Mouse (Mus musculus) lung, postnatal 0 days (tissue): ENCODE data around the gene Celf5. TPM values are rescaled to one million over a fixed set of nuclear protein-coding genes. Genes with fewer than 3 reads are reported as not detected.
A peak's percentile ranks its signal among the peaks of the same experiment; 100 is the strongest.

Experiments used
- ATAC-seq: fragments of 200-750 bp; cut with Nextera tagmentation; 2 replicates; pipeline ENCODE4 v1.8.0; 2017; ENCODE audit warnings: moderate library complexity
- DNase-seq: peaks from one replicate; pipeline ENCODE4 v3.0.0-alpha.2; 2016; ENCODE audit warnings: low spot score
- H3K27ac ChIP-seq: fragments of 300-500 bp; sonication (generic); 2 replicates; pipeline ENCODE4 v1.5.1; 2014; ENCODE audit warnings: antibody characterized with exemption, mild to moderate bottlenecking, low read length, mixed read lengths
- H3K27me3 ChIP-seq: fragments of 300-500 bp; sonication (generic); replicated peaks from 2 replicates; pipeline ENCODE4 v1.6.1; 2014; ENCODE audit warnings: low read length, mixed read lengths; ENCODE audit not compliant: insufficient read depth
- H3K36me3 ChIP-seq: fragments of 300-500 bp; sonication (generic); 2 replicates; pipeline ENCODE4 v1.6.1; 2014; ENCODE audit warnings: low read length, mixed read lengths; ENCODE audit not compliant: insufficient read depth
- H3K4me1 ChIP-seq: fragments of 300-500 bp; sonication (generic); 2 replicates; pipeline ENCODE4 v1.6.1; 2014; ENCODE audit warnings: antibody characterized with exemption, low read depth, low read length, mixed read lengths; ENCODE audit not compliant: insufficient read depth
- H3K4me2 ChIP-seq: fragments of 300-500 bp; sonication (generic); replicated peaks from 2 replicates; pipeline ENCODE4 v1.6.1; 2014; ENCODE audit warnings: low read depth, mild to moderate bottlenecking, low read length, moderate library complexity, mixed read lengths
- H3K4me3 ChIP-seq: fragments of 300-500 bp; sonication (generic); 2 replicates; pipeline ENCODE4 v1.5.1; 2014; ENCODE audit warnings: low read depth, low read length
- H3K9ac ChIP-seq: fragments of 300-500 bp; sonication (generic); replicated peaks from 2 replicates; pipeline ENCODE4 v1.6.1; 2014; ENCODE audit warnings: low read depth, mild to moderate bottlenecking
- H3K9me3 ChIP-seq: fragments of 300-500 bp; sonication (generic); 2 replicates; pipeline ENCODE4 v1.6.1; 2016; ENCODE audit warnings: low read length, mixed read lengths
- CTCF ChIP-seq: IDR thresholded peaks from 2 replicates; pipeline ENCODE4 v1.5.1; 2016; ENCODE audit warnings: antibody characterized with exemption, mild to moderate bottlenecking
- EP300 ChIP-seq: IDR thresholded peaks from 2 replicates; pipeline ENCODE4 v1.6.1; 2016; ENCODE audit warnings: antibody characterized with exemption, mild to moderate bottlenecking, control low read depth
- WGBS: fragments of 180-500 bp; shearing (Covaris S2); extraction: QIAGEN DNeasy Blood & Tissue Kit; methylation state at CpG from one replicate; pipeline ENCODE4 v1.1.7; 2014; 5-methylcytosine and 5-hydroxymethylcytosine counted together
- polyA plus RNA-seq: library from polyadenylated mRNA; unstranded; fragments of >200 nt; fragmentation: Nextera tagmentation; extraction: Ambion mirVana; gene quantifications from 2 replicates; pipeline ENCODE4 v1.2.1, GENCODE M21; 2015

The Celf5 gene
- polyA plus RNA-seq, 1 experiment from 2014 or later, result 0.08 TPM

DNA sequence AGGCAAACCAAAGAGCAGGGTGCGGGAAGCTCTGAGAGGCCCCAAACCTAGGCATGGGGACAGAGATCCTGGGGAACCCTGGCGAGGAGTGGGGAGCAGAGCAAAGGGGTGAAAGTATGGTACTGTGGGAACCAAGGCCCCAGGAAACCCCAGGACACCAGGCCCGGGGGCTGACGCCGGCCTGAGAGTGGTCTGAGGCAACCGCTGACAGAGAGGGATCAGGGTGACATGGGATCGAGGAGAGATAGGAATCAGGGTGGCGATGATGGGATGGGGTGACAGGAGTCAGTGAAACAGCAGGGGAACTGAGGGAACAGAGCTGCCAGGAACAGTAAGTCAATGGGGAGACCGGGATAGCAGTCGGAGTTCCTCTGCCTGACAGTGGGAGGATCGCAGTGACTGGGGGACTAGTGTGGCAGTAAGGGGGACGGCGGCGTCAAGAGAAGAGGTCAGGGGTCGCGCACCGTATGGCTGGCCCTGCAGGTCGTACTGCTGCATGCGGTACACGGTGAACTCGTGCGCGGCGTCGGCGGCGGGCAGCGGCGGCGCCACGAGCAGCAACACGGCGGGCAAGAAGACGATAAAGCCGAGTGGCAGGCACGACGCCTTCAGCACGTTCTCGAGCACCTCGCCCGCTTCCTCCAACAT, 13.2 kb upstream of the Celf5 start:
- peaks cover 5% of the 10 kb centered on the region; the same call in 1 of the 2 replicates for H3K36me3 ChIP-seq
- no peaks in the 10 kb centered on the region for H3K9me3 ChIP-seq
- DNase-seq, result peak; percentile 55
- ATAC-seq, result peak; percentile 11
- peak overlapping the region; percentile 66; the same call in 1 of the 2 replicates for H3K27ac ChIP-seq
- H3K27me3 ChIP-seq, result no peaks in the 10 kb centered on the region
- H3K4me3 ChIP-seq, result peak overlapping the region; percentile 74
- peak overlapping the region; percentile 86 for H3K4me2 ChIP-seq
- H3K9ac ChIP-seq, result peak overlapping the region; percentile 80
- H3K4me1 ChIP-seq, result peaks cover 13% of the 10 kb centered on the region; the same call in 1 of the 2 replicates
- TF ChIP-seq CTCF (no peak), EP300 (no peak)
- 1% methylated on average over 37 of the region's 41 CpGs for whole genome bisulfite sequencing

DNA sequence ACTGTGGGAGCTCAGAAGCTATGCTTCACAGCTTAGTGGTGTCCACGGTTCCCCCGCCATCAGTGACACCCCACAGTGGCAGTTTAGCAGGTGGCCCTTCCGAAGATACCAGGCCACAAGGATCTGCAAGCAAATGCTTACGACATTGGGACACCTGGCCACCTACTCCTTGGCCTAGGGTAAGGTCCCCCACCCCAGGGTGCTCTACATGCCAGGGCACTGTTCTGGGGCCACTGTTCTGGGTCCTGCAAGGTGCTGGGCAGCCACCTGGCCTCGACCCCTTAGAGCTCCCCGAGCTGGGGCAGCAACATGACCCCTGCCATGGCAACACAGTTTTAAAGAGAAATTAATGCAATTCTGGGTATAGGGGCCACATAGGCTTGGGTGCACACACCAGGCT, 12.6 kb upstream of the Celf5 start:
- H3K9me3 ChIP-seq, result no peaks in the 10 kb centered on the region
- H3K4me1 ChIP-seq, result peaks cover 13% of the 10 kb centered on the region; the same call in 1 of the 2 replicates
- no peak for TF ChIP-seq CTCF
- no peak for TF ChIP-seq EP300
- WGBS, result 61% methylated on average over 6 of the region's 6 CpGs
- ATAC-seq (no peak), DNase-seq (no peak)
- H3K27me3 ChIP-seq, result no peaks in the 10 kb centered on the region
- H3K36me3 ChIP-seq, result peaks cover 10% of the 10 kb centered on the region
- no peak overlapping the region for H3K27ac ChIP-seq
- peak overlapping the region; percentile 74 for H3K4me3 ChIP-seq
- peak overlapping the region; percentile 80 for H3K9ac ChIP-seq
- peak overlapping the region; percentile 86 for H3K4me2 ChIP-seq

DNA sequence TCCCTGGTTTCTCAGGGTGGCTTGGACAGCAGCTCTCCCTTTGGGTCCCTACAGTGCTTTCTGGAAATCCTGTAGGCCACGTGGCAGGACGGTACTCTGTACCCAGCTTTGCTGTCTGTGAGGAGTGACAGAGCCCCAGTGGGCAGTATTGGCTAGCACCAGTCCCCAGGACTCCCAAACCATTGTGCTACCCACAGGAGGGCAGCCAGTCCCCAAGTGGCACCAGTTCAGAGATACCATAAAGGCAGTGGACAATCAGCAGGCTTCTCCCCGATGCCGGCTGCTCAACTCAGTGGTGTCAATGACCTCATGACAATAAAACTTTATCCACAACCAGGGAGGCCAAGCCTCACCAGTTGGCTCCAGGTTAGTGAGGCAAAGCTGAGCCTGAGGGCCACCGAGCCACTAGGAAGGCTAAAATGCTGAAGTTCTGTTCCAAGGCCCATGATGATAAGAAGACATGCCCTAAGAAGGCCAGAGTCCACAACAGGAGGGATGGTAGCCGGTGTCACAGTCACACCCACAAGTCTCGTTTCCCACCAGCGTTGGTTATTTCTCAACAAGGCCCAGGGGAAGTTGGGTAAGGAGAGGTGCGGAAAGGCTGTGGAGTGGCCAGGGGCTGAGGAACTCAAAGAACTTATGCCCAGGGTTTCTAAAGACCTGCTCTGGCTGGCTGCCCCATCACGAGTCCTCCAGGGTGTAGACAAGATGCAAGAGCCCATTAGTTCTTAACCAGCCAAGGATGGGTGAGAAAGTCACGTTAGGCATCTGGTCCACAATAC, 11.9 kb upstream of the Celf5 start:
- peak overlapping the region; percentile 86; the same call in 1 of the 2 replicates for H3K4me2 ChIP-seq
- peaks cover 17% of the 10 kb centered on the region for H3K36me3 ChIP-seq
- WGBS, result 84% methylated on average over 11 of the region's 11 CpGs
- H3K27me3 ChIP-seq, result no peaks in the 10 kb centered on the region
- ATAC-seq (no peak), DNase-seq (no peak)
- peak overlapping the region; percentile 80; the same call in 1 of the 2 replicates for H3K9ac ChIP-seq
- no peak for TF ChIP-seq EP300
- no peak for TF ChIP-seq CTCF
- no peak overlapping the region for H3K27ac ChIP-seq
- H3K4me1 ChIP-seq, result peaks cover 13% of the 10 kb centered on the region; the same call in 1 of the 2 replicates
- no peaks in the 10 kb centered on the region for H3K9me3 ChIP-seq
- H3K4me3 ChIP-seq, result no peak overlapping the region; the same call in 1 of the 2 replicates

DNA sequence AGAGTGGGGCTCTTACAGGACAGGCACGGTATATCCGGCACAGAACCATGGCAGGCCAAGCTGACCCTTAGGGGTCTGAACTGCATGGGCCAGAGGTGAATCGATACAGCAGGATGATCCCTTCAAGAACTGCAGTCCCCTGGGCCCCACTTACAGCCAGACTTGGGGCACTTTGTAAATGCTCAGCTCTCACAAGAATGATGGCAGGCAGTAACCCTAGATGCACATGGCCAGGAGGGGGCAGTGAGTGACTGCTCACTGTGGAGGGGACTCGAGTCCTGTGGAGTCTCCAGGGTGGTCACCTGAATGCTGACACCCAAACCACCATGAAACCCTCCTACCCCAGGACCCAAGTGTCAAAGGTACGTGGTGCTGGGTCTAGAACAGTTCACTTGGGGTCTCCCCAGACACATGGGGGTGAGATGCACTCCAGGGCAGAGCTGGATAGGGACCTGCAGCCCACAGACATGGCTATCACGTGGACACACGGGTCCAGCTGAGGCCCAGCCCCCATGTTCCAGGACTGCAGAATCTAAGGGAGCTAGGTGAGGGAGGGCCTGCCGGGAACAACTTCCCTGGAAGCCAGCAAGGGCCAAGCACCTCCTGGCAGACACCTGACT, 11.2 kb upstream of the Celf5 start:
- TF ChIP-seq EP300, result no peak
- TF ChIP-seq CTCF, result peak; percentile 61
- H3K27ac ChIP-seq, result no peak overlapping the region
- H3K9ac ChIP-seq, result no peak overlapping the region
- no peaks in the 10 kb centered on the region for H3K9me3 ChIP-seq
- H3K4me2 ChIP-seq, result no peak overlapping the region
- H3K27me3 ChIP-seq, result no peaks in the 10 kb centered on the region
- H3K4me1 ChIP-seq, result peaks cover 13% of the 10 kb centered on the region; the same call in 1 of the 2 replicates
- H3K4me3 ChIP-seq, result no peak overlapping the region
- WGBS, result 78% methylated on average over 8 of the region's 8 CpGs
- H3K36me3 ChIP-seq, result peaks cover 20% of the 10 kb centered on the region
- DNase-seq, result no peak
- ATAC-seq, result no peak

DNA sequence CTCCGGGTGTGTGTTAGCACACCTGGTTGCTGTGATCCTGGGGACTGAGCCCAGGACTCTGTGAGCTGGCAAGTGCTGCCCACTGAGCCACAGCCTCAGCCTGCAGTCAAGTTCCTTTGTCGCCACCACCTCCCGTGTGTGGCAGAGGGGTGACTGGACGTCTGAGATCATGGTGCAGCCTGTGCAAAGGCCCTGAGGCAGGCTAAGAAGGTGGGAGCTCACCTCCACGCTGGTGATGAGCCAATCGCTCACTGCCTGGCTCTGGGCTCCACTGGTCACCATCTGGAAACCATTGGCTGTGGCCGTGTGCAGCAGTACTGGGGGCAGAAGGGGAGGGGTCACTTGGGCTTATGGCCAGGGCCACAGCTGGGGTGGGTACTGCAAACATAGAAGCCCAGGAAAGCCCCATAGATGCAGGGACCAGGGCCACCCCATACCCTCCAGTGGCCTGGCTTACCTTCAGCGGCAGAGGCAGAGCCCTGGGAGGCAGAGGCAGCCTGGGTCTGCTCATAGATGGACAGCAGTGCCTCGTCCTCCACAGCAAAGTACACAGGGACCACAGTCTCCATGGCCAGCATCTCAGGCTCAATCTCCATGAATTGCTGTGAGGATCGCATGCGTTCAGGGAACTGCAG, 10.2 kb upstream of the Celf5 start:
- Histone ChIP-seq H3K36me3 (peaks cover 30% of the 10 kb centered on the region), H3K4me3 (no peak overlapping the region), H3K4me1 (peaks cover 13% of the 10 kb centered on the region; the same call in 1 of the 2 replicates), H3K4me2 (no peak overlapping the region), H3K9ac (no peak overlapping the region), H3K27me3 (no peaks in the 10 kb centered on the region), H3K9me3 (no peaks in the 10 kb centered on the region), H3K27ac (no peak overlapping the region)
- no peak for ATAC-seq
- no peak for DNase-seq
- TF ChIP-seq CTCF (no peak), EP300 (no peak)
- 89% methylated on average over 11 of the region's 11 CpGs for WGBS
